Mouse (Mus musculus) forebrain, embryonic 10.5 days (tissue): ENCODE measurements at regions not wholly inside any gene's neighbourhood (a gene's known extent, or its start where the extent isn't known, plus 50 kb on each side); places are given as distances from the start of the nearest gene placed in this dataset.
A peak's percentile ranks its signal among the peaks of the same experiment; 100 is the strongest.
"Not testable (repeated sequence)": the region's sequence is repeated elsewhere in the genome, so short reads cannot be mapped to it uniquely, and the experiment has no call there.

Source experiments
- DNase-seq: peaks from one replicate; pipeline ENCODE4 v3.0.0-alpha.2; 2017; ENCODE audit warnings: low spot score; ENCODE audit errors: extremely low spot score
- H3K27ac ChIP-seq: fragments of 300-500 bp; sonication (generic); 2 replicates; pipeline ENCODE4 v1.5.1; 2016; ENCODE audit warnings: mild to moderate bottlenecking
- H3K27me3 ChIP-seq: fragments of 300-500 bp; sonication (generic); 2 replicates; pipeline ENCODE4 v1.6.1; 2016; ENCODE audit warnings: mild to moderate bottlenecking; ENCODE audit not compliant: poor library complexity, severe bottlenecking
- H3K36me3 ChIP-seq: fragments of 300-500 bp; sonication (generic); replicated peaks from 2 replicates; pipeline ENCODE4 v1.6.1; 2016; ENCODE audit warnings: mild to moderate bottlenecking, moderate library complexity
- H3K4me1 ChIP-seq: fragments of 300-500 bp; sonication (generic); 2 replicates; pipeline ENCODE4 v1.6.1; 2016
- H3K4me3 ChIP-seq: fragments of 300-500 bp; sonication (generic); 2 replicates; pipeline ENCODE4 v1.5.1; 2016; ENCODE audit warnings: mild to moderate bottlenecking, moderate library complexity
- H3K9me3 ChIP-seq: fragments of 300-500 bp; sonication (generic); 2 replicates; pipeline ENCODE4 v1.6.1; 2016; ENCODE audit warnings: mild to moderate bottlenecking, moderate library complexity
- WGBS: fragments of 180-500 bp; shearing (Covaris S2); methylation state at CpG from one replicate; pipeline ENCODE4 v1.1.7; 2016; 5-methylcytosine and 5-hydroxymethylcytosine counted together

DNA sequence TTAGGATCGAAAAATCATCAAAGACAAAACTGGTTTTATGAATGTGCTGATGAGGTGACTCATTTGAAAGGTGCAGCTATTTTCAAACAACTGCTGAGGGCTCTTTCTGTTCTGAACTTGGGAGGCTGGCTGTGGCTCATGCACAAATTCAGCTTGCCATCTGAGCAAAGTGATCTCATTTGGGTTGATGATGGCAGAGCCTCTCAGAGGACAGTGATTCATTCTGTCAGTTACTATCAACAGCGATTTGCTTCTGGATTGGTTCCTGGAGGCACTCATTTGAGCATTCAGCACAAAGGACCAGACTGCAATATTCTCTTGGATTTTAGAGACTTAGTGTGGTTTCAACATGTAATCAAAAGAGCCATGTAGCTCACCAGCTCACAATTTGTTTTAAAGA, 285.8 kb upstream of the Ell2 start:
- no peaks in the 10 kb centered on the region for H3K27me3 ChIP-seq
- no peaks in the 10 kb centered on the region for H3K4me1 ChIP-seq
- no peaks in the 10 kb centered on the region for H3K9me3 ChIP-seq
- H3K27ac ChIP-seq: no peak overlapping the region
- 80% methylated on average over 2 of the region's 2 CpGs for WGBS
- no peaks in the 10 kb centered on the region for H3K36me3 ChIP-seq
- no peak overlapping the region for H3K4me3 ChIP-seq
- no peak for DNase-seq

GRCm38 (mm10) chr13:75426971-75427370, 279.6 kb upstream of the Ell2 start:
- Histone ChIP-seq H3K9me3 (no peaks in the 10 kb centered on the region), H3K4me3 (no peak overlapping the region), H3K4me1 (no peaks in the 10 kb centered on the region), H3K36me3 (no peaks in the 10 kb centered on the region), H3K27me3 (no peaks in the 10 kb centered on the region), H3K27ac (no peak overlapping the region)
- 42% methylated on average over 3 of the region's 3 CpGs for WGBS
- DNase-seq: no peak

DNA sequence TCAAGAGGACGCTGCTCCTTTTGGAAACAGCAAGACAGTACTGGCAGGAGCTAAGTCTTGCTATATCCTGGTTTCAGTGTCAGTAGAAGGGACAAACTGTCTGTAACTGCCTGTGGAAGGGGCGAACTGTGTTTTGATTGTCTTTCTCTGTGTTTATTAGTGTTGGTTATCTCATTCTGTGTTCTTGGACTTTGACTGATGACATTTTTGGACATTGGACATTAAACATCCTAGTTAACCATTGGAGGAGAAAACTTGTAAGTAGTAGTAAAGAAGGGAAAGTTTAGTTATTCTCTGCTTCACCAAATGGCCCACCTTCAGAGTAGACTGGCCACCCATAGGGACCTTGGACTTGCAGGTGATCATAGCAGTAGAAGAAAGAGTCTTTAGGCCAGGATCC, 267.4 kb upstream of the Ell2 start:
- no peak for DNase-seq
- WGBS: 85% methylated on average over 2 of the region's 2 CpGs
- no peaks in the 10 kb centered on the region for H3K36me3 ChIP-seq
- H3K4me1 ChIP-seq: no peaks in the 10 kb centered on the region
- H3K27me3 ChIP-seq: no peaks in the 10 kb centered on the region
- no peak overlapping the region for H3K27ac ChIP-seq
- H3K9me3 ChIP-seq: no peaks in the 10 kb centered on the region
- no peak overlapping the region for H3K4me3 ChIP-seq

DNA sequence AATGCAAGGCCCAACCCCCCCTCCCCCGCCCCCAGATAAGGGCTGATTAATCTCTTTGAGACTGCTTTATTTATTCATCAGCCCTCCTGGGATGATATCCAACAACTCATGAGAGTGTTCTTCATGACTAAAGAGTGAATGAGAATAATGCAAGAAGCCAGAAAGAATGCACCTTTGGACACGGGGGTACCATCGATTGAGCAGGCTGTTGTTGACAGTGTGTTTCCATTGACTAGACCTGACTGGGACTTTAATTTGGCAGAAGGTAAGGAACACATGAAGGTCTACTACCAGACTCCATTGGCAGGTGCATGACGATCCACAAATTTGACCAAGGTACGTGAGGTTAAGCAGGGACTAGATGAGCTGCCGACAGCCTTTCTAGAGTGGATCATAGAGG, 266.5 kb upstream of the Ell2 start:
- no peaks in the 10 kb centered on the region for H3K4me1 ChIP-seq
- no peak for DNase-seq
- no peak overlapping the region for H3K4me3 ChIP-seq
- H3K27me3 ChIP-seq: no peaks in the 10 kb centered on the region
- 98% methylated on average over 6 of the region's 6 CpGs for WGBS
- no peak overlapping the region for H3K27ac ChIP-seq
- no peaks in the 10 kb centered on the region for H3K9me3 ChIP-seq
- H3K36me3 ChIP-seq: no peaks in the 10 kb centered on the region

GRCm38 (mm10) chr13:75460335-75460878, 246.2 kb upstream of the Ell2 start:
- 0 out of 2 replicates have a peak overlapping the region, but pooled peaks have one; percentile 21 for H3K27ac ChIP-seq
- DNase-seq: no peak
- H3K36me3 ChIP-seq: no peaks in the 10 kb centered on the region
- H3K27me3 ChIP-seq: no peaks in the 10 kb centered on the region
- no peak overlapping the region for H3K4me3 ChIP-seq
- H3K4me1 ChIP-seq: 0 out of 2 replicates have a peak, but pooled peaks cover 7% of the 10 kb centered on the region
- H3K9me3 ChIP-seq: no peaks in the 10 kb centered on the region
- WGBS: 68% methylated on average over 1 of the region's 1 CpGs

- no peaks in the 10 kb centered on the region for H3K9me3 ChIP-seq
- H3K27me3 ChIP-seq: no peaks in the 10 kb centered on the region
- WGBS: 77% methylated on average over 2 of the region's 2 CpGs
- no peak overlapping the region for H3K4me3 ChIP-seq
- H3K27ac ChIP-seq: no peak overlapping the region
- H3K36me3 ChIP-seq: no peaks in the 10 kb centered on the region
- DNase-seq: no peak
- H3K4me1 ChIP-seq: 0 out of 2 replicates have a peak, but pooled peaks cover 7% of the 10 kb centered on the region
Observed at GRCm38 (mm10) chr13:75461273-75461672, 245.3 kb upstream of the Ell2 start.

- DNase-seq: no peak
- H3K9me3 ChIP-seq: no peaks in the 10 kb centered on the region
- no peaks in the 10 kb centered on the region for H3K36me3 ChIP-seq
- no peak overlapping the region for H3K4me3 ChIP-seq
- WGBS: 99% methylated on average over 2 of the region's 2 CpGs
- no peaks in the 10 kb centered on the region for H3K4me1 ChIP-seq
- no peaks in the 10 kb centered on the region for H3K27me3 ChIP-seq
- H3K27ac ChIP-seq: no peak overlapping the region
Observed at GRCm38 (mm10) chr13:75467225-75467624, 239.3 kb upstream of the Ell2 start.

DNA sequence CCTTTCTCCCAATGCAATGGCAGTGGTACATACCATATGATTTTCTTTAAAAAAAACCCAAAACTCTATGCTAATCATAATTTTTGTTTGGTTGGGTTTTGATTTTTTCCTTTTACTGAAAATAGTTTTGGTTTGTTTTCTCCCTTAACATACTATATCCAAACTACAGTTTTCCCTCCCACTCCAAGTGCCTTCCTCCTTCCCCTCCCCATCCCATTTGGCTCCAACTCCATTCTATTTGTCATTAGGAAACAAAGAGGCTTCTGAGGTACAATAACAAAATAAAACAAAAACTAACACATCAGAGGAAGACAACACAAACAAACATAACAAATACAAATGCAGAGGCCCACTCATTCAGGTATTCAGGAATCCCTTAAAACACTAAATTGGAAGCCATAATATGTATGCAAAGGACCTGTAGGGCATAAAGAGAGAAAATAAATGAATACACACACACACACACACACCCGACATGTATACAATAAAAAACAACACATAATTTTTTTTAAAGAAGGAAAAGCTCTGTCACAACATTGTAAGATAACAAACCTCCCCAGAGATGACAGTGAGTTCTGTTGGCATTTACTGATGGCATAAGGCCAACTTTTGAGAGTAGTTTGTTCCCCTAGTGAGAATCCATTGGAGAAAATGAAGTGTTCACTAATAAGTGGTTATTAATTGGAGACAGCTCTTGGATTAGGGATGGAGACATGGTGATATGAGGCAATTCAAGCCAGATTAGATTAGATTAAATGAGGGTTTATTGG, 230.5 kb upstream of the Ell2 start:
- H3K4me1 ChIP-seq: no peaks in the 10 kb centered on the region
- no peaks in the 10 kb centered on the region for H3K27me3 ChIP-seq
- H3K36me3 ChIP-seq: no peaks in the 10 kb centered on the region
- no peak overlapping the region for H3K27ac ChIP-seq
- H3K9me3 ChIP-seq: no peaks in the 10 kb centered on the region
- no peak for DNase-seq
- 91% methylated on average over 1 of the region's 1 CpGs for WGBS
- no peak overlapping the region for H3K4me3 ChIP-seq

DNA sequence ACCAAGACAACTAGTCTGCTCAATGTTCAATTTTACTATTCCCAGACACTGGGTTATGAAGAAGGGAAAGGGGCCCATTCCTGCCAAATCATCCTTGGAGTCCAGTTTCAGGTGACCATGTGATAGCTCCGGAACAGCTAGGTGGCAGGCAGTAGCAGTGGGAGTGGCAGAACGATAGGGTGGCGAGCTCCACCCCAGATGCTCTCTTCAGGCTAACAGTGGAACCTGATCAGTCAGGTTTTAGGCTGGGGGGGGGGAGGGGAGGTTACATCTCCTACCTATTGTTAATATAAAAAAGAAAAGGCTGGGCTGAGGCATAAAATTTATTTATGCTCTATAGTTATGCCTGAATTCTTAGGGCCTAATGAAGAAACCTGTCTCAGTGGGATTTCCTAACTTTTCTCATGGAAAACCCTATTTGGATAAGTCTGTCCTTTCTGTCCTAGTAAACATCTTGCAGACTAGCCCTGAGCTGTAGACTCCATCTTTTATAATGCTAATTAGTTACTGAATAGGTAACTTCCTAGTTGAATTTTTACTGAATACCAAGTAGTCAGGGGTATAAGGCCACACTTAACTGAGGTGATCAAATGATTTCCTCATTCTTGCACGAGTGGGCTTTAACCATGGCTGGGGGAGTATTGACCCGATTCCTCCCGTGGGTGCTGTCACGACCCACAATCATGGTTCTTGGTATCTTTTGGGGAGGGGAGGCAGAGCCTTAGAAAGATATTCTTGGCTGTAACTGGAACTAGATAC, 223.2 kb upstream of the Ell2 start:
- not testable (repeated sequence) for DNase-seq, H3K4me1 ChIP-seq, H3K4me3 ChIP-seq, H3K27me3 ChIP-seq, H3K36me3 ChIP-seq, H3K9me3 ChIP-seq, H3K27ac ChIP-seq
- 89% methylated on average over 7 of the region's 7 CpGs for WGBS

- not testable (repeated sequence) for H3K9me3 ChIP-seq, H3K36me3 ChIP-seq, H3K27ac ChIP-seq, H3K4me3 ChIP-seq, DNase-seq, H3K4me1 ChIP-seq, H3K27me3 ChIP-seq
- 65% methylated on average over 2 of the region's 2 CpGs for WGBS
Observed at GRCm38 (mm10) chr13:75484252-75484651, 222.3 kb upstream of the Ell2 start.

GRCm38 (mm10) chr13:75501530-75501929, 205.0 kb upstream of the Ell2 start:
- Histone ChIP-seq H3K4me1 (no peaks in the 10 kb centered on the region), H3K4me3 (no peak overlapping the region), H3K27ac (no peak overlapping the region), H3K36me3 (no peaks in the 10 kb centered on the region), H3K27me3 (no peaks in the 10 kb centered on the region), H3K9me3 (no peaks in the 10 kb centered on the region)
- no peak for DNase-seq
- WGBS: 82% methylated on average over 3 of the region's 3 CpGs

DNA sequence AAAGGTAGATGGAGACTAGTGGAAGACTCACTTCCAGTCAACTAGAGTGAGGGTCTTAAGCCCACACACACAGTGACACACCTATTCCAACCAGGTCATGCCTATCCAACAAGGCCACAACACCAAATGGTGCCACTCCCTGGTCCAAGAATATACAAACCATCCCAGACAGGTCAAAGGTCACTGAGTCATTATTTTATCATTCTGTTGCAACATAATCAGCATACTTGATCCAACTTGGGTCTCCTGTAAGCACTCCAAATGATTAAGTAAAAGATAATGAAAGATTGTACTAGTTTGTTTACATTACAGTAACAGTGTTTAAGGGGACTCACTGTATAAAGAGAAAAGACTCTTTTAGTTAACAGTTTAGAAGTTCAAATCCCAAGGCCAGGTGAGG, 203.2 kb upstream of the Ell2 start:
- no peak overlapping the region for H3K27ac ChIP-seq
- H3K4me3 ChIP-seq: no peak overlapping the region
- H3K4me1 ChIP-seq: no peaks in the 10 kb centered on the region
- no peaks in the 10 kb centered on the region for H3K9me3 ChIP-seq
- no peak for DNase-seq
- no peaks in the 10 kb centered on the region for H3K36me3 ChIP-seq
- H3K27me3 ChIP-seq: no peaks in the 10 kb centered on the region

DNA sequence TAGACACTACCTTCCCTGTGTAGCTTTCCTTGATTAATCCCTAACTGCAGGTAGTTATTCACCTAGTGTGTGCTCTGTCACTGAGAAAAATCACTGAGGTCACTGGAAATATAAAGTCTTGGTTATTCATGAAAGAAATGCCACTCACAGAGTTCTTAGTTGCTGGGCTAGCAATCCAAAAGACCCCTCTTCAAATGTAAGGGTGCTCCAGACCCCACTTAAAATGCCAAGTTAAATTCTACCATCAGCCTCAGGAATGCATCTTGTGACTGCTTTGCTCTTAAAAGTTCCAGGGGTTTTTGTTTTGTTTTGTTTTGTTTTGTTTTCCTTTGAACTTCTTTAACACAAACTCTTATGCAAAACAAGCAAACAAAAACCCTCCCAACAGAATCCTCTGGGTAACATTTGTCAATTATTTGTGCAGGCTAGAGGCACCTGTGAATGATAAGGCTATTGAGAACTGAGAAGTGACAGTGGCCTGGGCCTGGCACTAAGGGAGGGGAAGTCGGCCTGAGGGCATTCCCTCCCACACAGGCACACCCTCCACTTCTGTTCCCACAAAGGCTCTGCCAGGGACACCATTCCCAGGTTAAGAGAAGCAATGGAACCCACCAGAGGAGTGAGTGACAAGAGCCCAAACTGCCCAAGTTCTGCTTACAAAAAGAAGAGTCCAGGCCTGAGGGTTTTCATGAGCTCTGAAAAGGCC, 192.1 kb upstream of the Ell2 start:
- Histone ChIP-seq H3K27me3 (no peaks in the 10 kb centered on the region), H3K4me3 (no peak overlapping the region), H3K9me3 (no peaks in the 10 kb centered on the region), H3K27ac (no peak overlapping the region), H3K36me3 (no peaks in the 10 kb centered on the region), H3K4me1 (no peaks in the 10 kb centered on the region)
- DNase-seq: no peak
- 52% methylated on average over 1 of the region's 1 CpGs for WGBS
